Mouse (Mus musculus) hindbrain, postnatal 0 days (tissue): ENCODE results near the gene Acp6. TPM values are rescaled to one million over a fixed set of nuclear protein-coding genes. Genes with fewer than 3 reads are reported as not detected.

Experiments used
- ATAC-seq: fragments of 200-750 bp; cut with Nextera tagmentation; 2 replicates; pipeline ENCODE4 v1.8.0; 2017; ENCODE audit warnings: mild to moderate bottlenecking, moderate TSS enrichment, moderate library complexity
- DNase-seq: peaks from one replicate; pipeline ENCODE4 v3.0.0-alpha.2; 2015; ENCODE audit warnings: low spot score
- H3K27ac ChIP-seq: fragments of 300-500 bp; sonication (generic); 2 replicates; pipeline ENCODE4 v1.5.1; 2014; ENCODE audit warnings: mild to moderate bottlenecking
- H3K27me3 ChIP-seq: fragments of 300-500 bp; sonication (generic); 2 replicates; pipeline ENCODE4 v1.6.1; 2014; ENCODE audit warnings: low read length, mixed read lengths; ENCODE audit not compliant: insufficient read depth
- H3K36me3 ChIP-seq: fragments of 300-500 bp; sonication (generic); 2 replicates; pipeline ENCODE4 v1.6.1; 2014; ENCODE audit warnings: low read length, mixed read lengths; ENCODE audit not compliant: insufficient read depth
- H3K4me1 ChIP-seq: fragments of 300-500 bp; sonication (generic); 2 replicates; pipeline ENCODE4 v1.6.1; 2014; ENCODE audit warnings: antibody characterized with exemption, low read length, mixed read lengths; ENCODE audit not compliant: insufficient read depth
- H3K4me2 ChIP-seq: fragments of 300-500 bp; sonication (generic); 2 replicates; pipeline ENCODE4 v1.6.1; 2014; ENCODE audit warnings: low read depth, mild to moderate bottlenecking, low read length, moderate library complexity, mixed read lengths
- H3K4me3 ChIP-seq: fragments of 300-500 bp; sonication (generic); 2 replicates; pipeline ENCODE4 v1.5.1; 2014; ENCODE audit warnings: low read length
- H3K9ac ChIP-seq: fragments of 300-500 bp; sonication (generic); replicated peaks from 2 replicates; pipeline ENCODE4 v1.6.1; 2014; ENCODE audit warnings: mild to moderate bottlenecking, low read length, moderate library complexity, mixed read lengths
- H3K9me3 ChIP-seq: fragments of 300-500 bp; sonication (generic); 2 replicates; pipeline ENCODE4 v1.6.1; 2016; ENCODE audit warnings: low read length, mixed read lengths
- CTCF ChIP-seq: IDR thresholded peaks from 2 replicates; pipeline ENCODE4 v1.5.1; 2016; ENCODE audit warnings: antibody characterized with exemption, control low read depth, low read depth
- WGBS: fragments of 180-500 bp; shearing (Covaris S2); extraction: QIAGEN DNeasy Blood & Tissue Kit; methylation state at CpG from one replicate; pipeline ENCODE4 v1.1.7; 2014; 5-methylcytosine and 5-hydroxymethylcytosine counted together
- polyA plus RNA-seq: library from polyadenylated mRNA; unstranded; fragments of >200 nt; fragmentation: Nextera tagmentation; extraction: Ambion mirVana; gene quantifications from 2 replicates; pipeline ENCODE4 v1.2.1, GENCODE M21; 2015
- total RNA-seq: library from RNA; depleted of rRNA; stranded (reverse); fragments of >200 nt; gene quantifications from 2 replicates; pipeline ENCODE4 v1.2.3, GENCODE M21; 2014

The Acp6 gene
- total and polyA plus RNA-seq, 2 experiments from 2014 or later, result 14.9 to 18.2 TPM

DNA sequence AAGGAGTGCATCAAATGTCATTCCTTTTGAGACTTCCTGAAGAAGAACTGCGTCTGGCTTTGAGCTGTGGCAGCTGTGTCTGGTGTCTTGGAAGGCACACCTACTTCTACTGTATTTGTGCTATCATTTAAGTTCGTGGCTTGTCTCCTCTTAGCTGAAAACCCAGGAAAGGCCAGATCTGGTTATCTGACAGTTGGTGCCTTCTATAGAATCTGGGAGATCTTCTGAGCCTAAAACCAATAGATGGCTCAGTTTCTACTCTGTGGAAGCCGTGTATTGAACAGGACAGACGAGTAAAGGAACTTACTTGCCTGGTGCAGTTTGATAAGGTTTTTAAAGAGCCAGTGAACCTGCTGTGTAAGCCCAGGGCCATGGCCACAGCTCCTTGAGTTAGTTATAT lies 5.9 kb downstream of the Acp6 start:
- DNase-seq (no peak), ATAC-seq (no peak)
- Histone ChIP-seq H3K27me3 (no peaks in the 10 kb centered on the region), H3K36me3 (no peaks in the 10 kb centered on the region), H3K4me2 (no peak overlapping the region), H3K4me3 (no peak overlapping the region), H3K9ac (no peak overlapping the region), H3K4me1 (no peaks in the 10 kb centered on the region; the same call in 1 of the 2 replicates), H3K27ac (no peak overlapping the region), H3K9me3 (no peaks in the 10 kb centered on the region)
- TF ChIP-seq CTCF, result no peak
- 85% methylated on average over 4 of the region's 4 CpGs for whole genome bisulfite sequencing

DNA sequence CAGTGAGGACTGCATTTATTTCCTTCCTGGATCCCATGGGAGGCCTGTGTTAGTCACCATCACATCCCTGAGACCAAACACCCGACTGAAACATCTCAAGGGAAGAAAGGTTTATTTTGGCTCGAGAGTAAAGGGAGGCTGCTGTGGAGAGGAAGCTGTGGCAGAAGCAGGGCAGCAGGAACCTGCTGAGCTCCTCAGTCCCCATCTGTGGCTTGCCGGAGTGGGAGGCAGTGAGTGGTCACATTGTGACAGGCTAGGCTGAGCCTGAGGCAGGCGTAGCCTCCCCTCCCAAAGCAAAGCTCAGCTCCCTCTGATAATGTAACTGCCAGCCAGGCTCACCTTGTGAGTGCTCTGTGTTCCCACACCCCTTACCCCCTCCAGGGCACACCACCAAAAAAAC lies 8.5 kb downstream of the Acp6 start:
- no peaks in the 10 kb centered on the region for H3K36me3 ChIP-seq
- no peak overlapping the region for H3K4me2 ChIP-seq
- H3K27ac ChIP-seq, result no peak overlapping the region
- ATAC-seq, result no peak
- no peak overlapping the region for H3K9ac ChIP-seq
- H3K27me3 ChIP-seq, result no peaks in the 10 kb centered on the region
- H3K4me1 ChIP-seq, result no peaks in the 10 kb centered on the region
- DNase-seq, result no peak
- H3K9me3 ChIP-seq, result no peaks in the 10 kb centered on the region
- no peak for TF ChIP-seq CTCF
- H3K4me3 ChIP-seq, result no peak overlapping the region
- 60% methylated on average over 4 of the region's 4 CpGs for WGBS

DNA sequence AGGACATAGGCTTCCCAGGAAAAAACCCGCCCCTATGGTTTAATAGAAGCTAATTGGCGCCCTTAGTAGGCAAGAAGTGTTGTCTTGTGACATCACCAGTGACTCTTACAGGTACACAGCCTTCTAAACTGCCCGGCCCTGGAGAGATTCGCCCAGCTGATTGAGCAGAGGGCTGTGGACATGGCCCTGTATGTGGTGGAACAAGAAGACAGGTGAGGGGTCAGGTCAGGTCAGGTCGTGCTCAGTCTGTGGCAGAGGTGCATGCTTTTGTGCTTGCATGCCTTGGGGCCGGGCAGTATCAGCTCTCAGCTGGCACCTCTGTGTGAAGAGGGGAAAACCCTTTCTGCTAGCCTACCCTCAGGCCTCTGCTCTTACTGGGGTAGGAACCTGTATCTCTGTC lies 13.0 kb downstream of the Acp6 start:
- H3K27ac ChIP-seq, result peak overlapping the region; percentile 43; the same call in 1 of the 2 replicates
- no peaks in the 10 kb centered on the region for H3K4me1 ChIP-seq
- H3K4me2 ChIP-seq, result no peak overlapping the region
- no peaks in the 10 kb centered on the region for H3K36me3 ChIP-seq
- no peak overlapping the region for H3K4me3 ChIP-seq
- ATAC-seq (no peak), DNase-seq (no peak)
- H3K9me3 ChIP-seq, result no peaks in the 10 kb centered on the region
- H3K27me3 ChIP-seq, result no peaks in the 10 kb centered on the region
- no peak for TF ChIP-seq CTCF
- no peak overlapping the region for H3K9ac ChIP-seq
- WGBS, result 75% methylated on average over 6 of the region's 6 CpGs

DNA sequence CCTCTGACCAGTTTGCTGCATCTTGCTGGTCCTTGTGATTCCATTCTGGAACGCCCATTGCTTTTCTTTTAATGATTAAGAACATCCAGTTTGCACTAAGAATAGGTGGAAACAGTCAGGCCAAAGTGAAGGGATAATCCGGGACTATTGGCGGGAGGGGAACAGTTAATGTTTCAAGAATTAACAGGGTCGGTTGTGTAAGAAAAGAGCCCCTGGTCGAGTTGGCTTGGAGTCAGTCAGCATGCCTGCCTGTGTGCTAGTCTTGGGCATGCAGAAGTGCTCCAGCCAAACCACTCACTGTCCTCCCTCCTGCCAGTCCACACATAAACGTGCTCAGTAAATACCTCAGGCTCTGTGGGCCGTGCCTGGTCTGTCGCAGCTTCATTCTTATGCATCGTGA lies 13.7 kb downstream of the Acp6 start:
- DNase-seq (no peak), ATAC-seq (0 out of 2 replicates have a peak, but pooled peaks have one; percentile 32)
- Histone ChIP-seq H3K27ac (peak overlapping the region; percentile 43; the same call in 1 of the 2 replicates), H3K27me3 (no peaks in the 10 kb centered on the region), H3K4me3 (no peak overlapping the region), H3K9ac (no peak overlapping the region), H3K9me3 (no peaks in the 10 kb centered on the region), H3K4me1 (no peaks in the 10 kb centered on the region), H3K36me3 (no peaks in the 10 kb centered on the region), H3K4me2 (no peak overlapping the region)
- WGBS, result 50% methylated on average over 9 of the region's 9 CpGs
- TF ChIP-seq CTCF, result no peak

DNA sequence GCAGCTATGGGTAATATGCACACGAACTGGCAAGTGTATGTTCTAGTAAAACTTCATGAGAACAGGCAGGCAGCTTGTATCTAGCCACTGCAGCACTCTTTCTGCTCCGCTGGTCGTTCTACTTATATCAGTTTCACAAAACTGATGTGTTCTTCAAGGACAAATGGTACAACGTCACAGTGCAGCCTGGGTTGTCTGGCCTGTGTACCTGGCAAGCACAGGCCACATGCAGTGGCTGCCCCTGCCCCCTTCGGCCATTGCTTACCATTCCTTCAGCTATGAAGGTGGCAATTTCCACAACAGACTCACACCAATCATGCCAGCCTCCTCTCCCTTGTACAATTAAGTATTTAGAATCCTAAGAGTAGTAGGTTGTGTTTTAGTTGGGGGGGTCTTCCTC lies 14.1 kb downstream of the Acp6 start:
- ATAC-seq, result 0 out of 2 replicates have a peak, but pooled peaks have one; percentile 27
- no peaks in the 10 kb centered on the region for H3K9me3 ChIP-seq
- H3K27ac ChIP-seq, result no peak overlapping the region
- DNase-seq, result peak; percentile 13
- WGBS, result 72% methylated on average over 5 of the region's 5 CpGs
- no peaks in the 10 kb centered on the region for H3K4me1 ChIP-seq
- H3K4me2 ChIP-seq, result no peak overlapping the region
- no peak overlapping the region for H3K4me3 ChIP-seq
- TF ChIP-seq CTCF, result no peak
- no peaks in the 10 kb centered on the region for H3K36me3 ChIP-seq
- H3K27me3 ChIP-seq, result no peaks in the 10 kb centered on the region
- no peak overlapping the region for H3K9ac ChIP-seq

DNA sequence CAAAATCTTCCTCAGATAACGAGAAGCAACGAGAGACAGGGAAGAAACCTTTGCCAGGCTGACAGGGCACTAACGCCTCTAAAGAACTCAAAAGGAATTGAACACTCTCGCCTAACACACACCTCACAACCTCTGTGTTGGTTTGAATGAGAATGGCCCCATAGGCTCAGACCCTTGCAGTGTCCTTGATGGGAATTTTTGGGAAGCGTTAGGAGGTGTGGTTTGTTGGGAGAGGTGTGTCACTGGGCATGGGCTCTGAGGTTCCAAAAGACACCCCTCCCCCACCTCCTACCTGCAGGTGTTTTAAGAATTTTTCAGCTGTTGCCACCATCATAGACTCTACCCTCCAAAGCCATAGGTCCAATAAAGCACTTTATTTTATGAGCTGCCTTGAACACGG lies 20.3 kb downstream of the Acp6 start:
- 75% methylated on average over 6 of the region's 6 CpGs for WGBS
- TF ChIP-seq CTCF, result no peak
- ATAC-seq (no peak), DNase-seq (no peak)
- no peaks in the 10 kb centered on the region for H3K9me3 ChIP-seq
- H3K4me2 ChIP-seq, result no peak overlapping the region
- H3K4me1 ChIP-seq, result peaks cover 8% of the 10 kb centered on the region; the same call in 1 of the 2 replicates
- H3K27ac ChIP-seq, result no peak overlapping the region
- no peak overlapping the region for H3K9ac ChIP-seq
- no peaks in the 10 kb centered on the region for H3K36me3 ChIP-seq
- H3K27me3 ChIP-seq, result no peaks in the 10 kb centered on the region
- no peak overlapping the region for H3K4me3 ChIP-seq

DNA sequence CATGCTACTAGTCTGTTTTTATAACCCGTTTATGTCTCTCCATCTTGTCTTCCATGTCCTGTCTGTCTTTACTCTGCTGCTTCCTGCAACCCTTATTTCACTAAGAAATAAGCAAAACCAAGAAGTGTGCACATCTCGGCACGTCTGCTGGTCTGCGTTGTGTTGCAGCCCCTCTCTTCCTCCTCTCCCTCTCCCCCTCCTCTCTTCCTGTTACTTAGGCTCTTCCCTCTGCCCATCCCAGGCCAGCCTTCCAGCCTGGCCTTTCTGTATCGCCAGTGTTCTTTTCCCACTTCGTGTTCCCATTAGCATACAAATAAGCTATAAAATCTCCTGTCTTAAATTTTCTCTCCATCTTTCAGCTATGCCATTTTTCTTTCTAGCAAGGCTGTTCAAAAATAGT lies 21.9 kb downstream of the Acp6 start:
- H3K36me3 ChIP-seq, result no peaks in the 10 kb centered on the region
- WGBS, result 33% methylated on average over 6 of the region's 6 CpGs
- no peaks in the 10 kb centered on the region for H3K9me3 ChIP-seq
- ATAC-seq, result no peak
- no peak for TF ChIP-seq CTCF
- H3K4me3 ChIP-seq, result no peak overlapping the region
- no peak for DNase-seq
- H3K27me3 ChIP-seq, result no peaks in the 10 kb centered on the region
- H3K4me1 ChIP-seq, result peaks cover 8% of the 10 kb centered on the region; the same call in 1 of the 2 replicates
- H3K4me2 ChIP-seq, result 0 out of 2 replicates have a peak overlapping the region, but pooled peaks have one; percentile 14
- H3K9ac ChIP-seq, result 0 out of 2 replicates have a peak overlapping the region, but pooled peaks have one; percentile 1
- peak overlapping the region; percentile 17; the same call in 1 of the 2 replicates for H3K27ac ChIP-seq
